Mouse (Mus musculus): ENCODE measurements around the gene Tada3. TPM values are rescaled to one million over a fixed set of nuclear protein-coding genes. Genes with fewer than 3 reads are reported as not detected.
"Not testable (repeated sequence)": the region's sequence is repeated elsewhere in the genome, so short reads cannot be mapped to it uniquely, and the experiment has no call there.

Tada3 gene
- polyA plus RNA-seq, 1 experiment from 2014 or later = 82.2 TPM

DNA sequence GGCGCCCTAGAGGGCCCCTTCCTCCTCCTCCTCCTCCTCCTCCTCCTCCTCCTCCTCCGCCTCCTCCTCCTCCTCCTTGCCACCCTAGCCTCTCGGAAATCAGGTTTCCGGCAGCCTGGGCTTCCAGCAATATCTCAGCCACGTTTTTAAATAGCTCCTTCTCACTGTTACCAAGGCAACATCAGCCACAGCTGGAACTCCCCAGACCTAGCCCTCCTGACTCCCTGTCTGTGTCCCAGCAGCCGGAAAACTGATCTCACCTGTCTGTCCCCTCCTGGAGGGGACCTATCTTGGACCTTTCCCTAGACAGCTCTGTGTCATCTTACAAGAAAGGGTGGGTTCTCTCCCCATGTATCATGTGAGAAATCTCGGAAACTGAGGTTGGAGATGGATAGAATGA, 35.4 kb downstream of the Tada3 start:
- ATAC-seq = peak; percentile 54; the same call in 1 of the 2 replicates

DNA sequence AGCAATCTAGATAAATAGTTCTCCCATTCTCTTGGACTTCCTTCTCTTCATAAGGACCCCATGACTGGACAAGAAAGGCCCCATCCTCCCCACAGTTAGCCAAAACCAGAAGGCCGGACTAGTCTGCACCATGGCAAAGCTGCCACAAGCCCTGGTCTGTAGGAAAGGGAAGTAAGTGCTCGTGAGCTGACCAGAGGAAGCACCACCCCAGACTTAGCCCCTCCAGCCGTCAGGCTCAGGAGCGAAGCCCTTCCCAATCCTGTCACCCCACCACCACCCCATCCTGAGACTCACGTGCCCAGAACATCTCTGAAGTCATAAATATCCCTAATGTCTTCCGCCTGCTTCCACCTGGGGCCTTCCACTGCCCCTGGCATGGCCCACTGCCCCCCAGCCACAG, 36.1 kb downstream of the Tada3 start:
- peak overlapping the region; percentile 17; the same call in 1 of the 2 replicates for H3K27ac ChIP-seq (ENCODE audit: low read length)
- 0 out of 2 replicates have a peak overlapping the region, but pooled peaks have one; percentile 8 for H3K9ac ChIP-seq (ENCODE audit: low read depth, low read length)

More for the DNA sequence above, 35.4 kb downstream of the Tada3 start:
- 49% methylated on average over 4 of the region's 7 CpGs for WGBS
- peak overlapping the region; percentile 52 for H3K9ac ChIP-seq (ENCODE audit: low read depth, low read length)
- peaks cover 18% of the 10 kb centered on the region for H3K4me1 ChIP-seq (ENCODE audit: control insufficient read depth, insufficient read depth, low read length)
- peak overlapping the region; percentile 35 for H3K27ac ChIP-seq (ENCODE audit: low read length)
- no peaks in the 10 kb centered on the region for H3K9me3 ChIP-seq (replicated peaks; ENCODE audit: control insufficient read depth, low read length, poor library complexity, severe bottlenecking)
- no peaks in the 10 kb centered on the region for H3K27me3 ChIP-seq (ENCODE audit: control insufficient read depth, insufficient read depth, low read depth, low read length)
- no peaks in the 10 kb centered on the region; the same call in none of the 2 replicates for H3K36me3 ChIP-seq (ENCODE audit: control insufficient read depth, insufficient read depth, low read length)
- H3K4me3 ChIP-seq (ENCODE audit: low read depth, low read length) = peak overlapping the region; percentile 67
- peak overlapping the region; percentile 78 for H3K4me2 ChIP-seq (ENCODE audit: low read length)

DNA sequence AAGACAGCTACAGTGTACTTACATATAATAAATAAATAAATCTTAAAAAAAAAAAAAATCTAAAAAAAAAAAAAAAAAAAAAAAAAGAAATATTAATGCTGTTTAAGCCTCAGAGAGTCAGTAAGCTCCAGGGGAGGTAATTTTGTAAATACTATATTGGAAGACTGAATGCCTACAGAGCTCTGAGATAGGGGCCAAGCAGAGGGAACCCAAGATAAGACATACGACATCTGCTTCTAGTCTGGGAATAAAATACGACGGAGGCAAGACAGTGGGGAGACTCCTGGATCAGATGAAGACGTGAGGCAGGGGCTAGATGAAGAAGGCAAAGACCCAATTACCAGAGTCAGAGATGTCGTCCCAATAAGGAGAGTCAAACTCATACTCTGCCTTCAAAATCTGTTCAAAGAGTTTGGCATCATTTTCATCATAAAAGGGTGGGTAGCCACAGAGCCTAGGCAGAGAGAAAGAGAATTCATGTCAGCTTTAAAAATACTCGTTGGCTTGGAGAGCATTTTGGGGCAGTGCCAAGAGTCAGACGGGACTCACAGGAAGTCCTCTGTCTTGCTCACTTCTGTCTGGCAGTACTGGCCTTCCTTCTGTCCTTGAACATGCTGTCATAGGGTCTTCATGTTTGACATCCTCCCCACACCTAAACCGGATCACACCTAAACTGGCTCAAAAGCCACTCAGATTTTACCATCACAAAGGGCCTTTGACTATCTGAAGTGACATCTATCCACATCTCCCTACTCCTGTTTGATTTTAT, 40.6 kb downstream of the Tada3 start:
- Histone ChIP-seq H3K27me3 (ENCODE audit: control insufficient read depth, insufficient read depth, low read depth, low read length) (no peaks in the 10 kb centered on the region), H3K36me3 (ENCODE audit: control insufficient read depth, insufficient read depth, low read length) (peaks cover 9% of the 10 kb centered on the region), H3K4me1 (ENCODE audit: control insufficient read depth, insufficient read depth, low read length) (peaks cover 6% of the 10 kb centered on the region; the same call in 1 of the 2 replicates), H3K4me2 (ENCODE audit: low read length) (no peak overlapping the region), H3K27ac (ENCODE audit: low read length) (no peak overlapping the region), H3K9me3 (replicated peaks; ENCODE audit: control insufficient read depth, low read length, poor library complexity, severe bottlenecking) (no peaks in the 10 kb centered on the region), H3K4me3 (ENCODE audit: low read depth, low read length) (no peak overlapping the region), H3K9ac (ENCODE audit: low read depth, low read length) (no peak overlapping the region)
- WGBS = 76% methylated on average over 8 of the region's 8 CpGs
- no peak for ATAC-seq

More for the DNA sequence above, 36.1 kb downstream of the Tada3 start:
- H3K4me2 ChIP-seq (ENCODE audit: low read length) = peak overlapping the region; percentile 78
- H3K4me3 ChIP-seq (ENCODE audit: low read depth, low read length) = peak overlapping the region; percentile 1; the same call in 1 of the 2 replicates
- WGBS = 90% methylated on average over 6 of the region's 6 CpGs
- peaks cover 18% of the 10 kb centered on the region for H3K4me1 ChIP-seq (ENCODE audit: control insufficient read depth, insufficient read depth, low read length)
- H3K27me3 ChIP-seq (ENCODE audit: control insufficient read depth, insufficient read depth, low read depth, low read length) = no peaks in the 10 kb centered on the region
- H3K9me3 ChIP-seq (replicated peaks; ENCODE audit: control insufficient read depth, low read length, poor library complexity, severe bottlenecking) = no peaks in the 10 kb centered on the region
- ATAC-seq = no peak
- H3K36me3 ChIP-seq (ENCODE audit: control insufficient read depth, insufficient read depth, low read length) = no peaks in the 10 kb centered on the region; the same call in none of the 2 replicates

DNA sequence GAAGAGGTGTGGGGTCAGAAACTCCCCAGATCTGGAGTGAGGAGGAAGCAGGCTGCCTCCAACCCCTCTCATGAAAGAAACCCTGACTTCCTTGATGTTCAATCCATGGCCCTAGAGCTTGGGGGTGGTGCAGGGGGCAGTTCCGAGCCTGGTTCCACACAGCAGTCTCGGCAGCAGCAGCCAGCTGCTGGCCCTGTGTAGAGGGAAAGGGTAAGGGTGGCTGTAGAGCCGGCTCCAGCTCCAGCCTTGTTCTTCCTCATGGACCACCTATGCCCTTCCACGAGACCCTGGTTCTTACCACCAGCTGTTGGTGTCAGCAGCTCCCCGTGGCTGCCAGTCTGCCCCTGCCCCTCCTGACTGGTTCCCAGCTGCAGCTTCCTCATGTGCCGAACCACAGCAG, 43.5 kb downstream of the Tada3 start:
- Histone ChIP-seq H3K9me3 (replicated peaks; ENCODE audit: control insufficient read depth, low read length, poor library complexity, severe bottlenecking) (no peaks in the 10 kb centered on the region), H3K4me2 (ENCODE audit: low read length) (no peak overlapping the region), H3K4me3 (ENCODE audit: low read depth, low read length) (no peak overlapping the region), H3K9ac (ENCODE audit: low read depth, low read length) (no peak overlapping the region), H3K27ac (ENCODE audit: low read length) (no peak overlapping the region), H3K4me1 (ENCODE audit: control insufficient read depth, insufficient read depth, low read length) (no peaks in the 10 kb centered on the region), H3K27me3 (ENCODE audit: control insufficient read depth, insufficient read depth, low read depth, low read length) (no peaks in the 10 kb centered on the region), H3K36me3 (ENCODE audit: control insufficient read depth, insufficient read depth, low read length) (peaks cover 9% of the 10 kb centered on the region; the same call in 1 of the 2 replicates)
- 78% methylated on average over 6 of the region's 6 CpGs for WGBS
- ATAC-seq = no peak

DNA sequence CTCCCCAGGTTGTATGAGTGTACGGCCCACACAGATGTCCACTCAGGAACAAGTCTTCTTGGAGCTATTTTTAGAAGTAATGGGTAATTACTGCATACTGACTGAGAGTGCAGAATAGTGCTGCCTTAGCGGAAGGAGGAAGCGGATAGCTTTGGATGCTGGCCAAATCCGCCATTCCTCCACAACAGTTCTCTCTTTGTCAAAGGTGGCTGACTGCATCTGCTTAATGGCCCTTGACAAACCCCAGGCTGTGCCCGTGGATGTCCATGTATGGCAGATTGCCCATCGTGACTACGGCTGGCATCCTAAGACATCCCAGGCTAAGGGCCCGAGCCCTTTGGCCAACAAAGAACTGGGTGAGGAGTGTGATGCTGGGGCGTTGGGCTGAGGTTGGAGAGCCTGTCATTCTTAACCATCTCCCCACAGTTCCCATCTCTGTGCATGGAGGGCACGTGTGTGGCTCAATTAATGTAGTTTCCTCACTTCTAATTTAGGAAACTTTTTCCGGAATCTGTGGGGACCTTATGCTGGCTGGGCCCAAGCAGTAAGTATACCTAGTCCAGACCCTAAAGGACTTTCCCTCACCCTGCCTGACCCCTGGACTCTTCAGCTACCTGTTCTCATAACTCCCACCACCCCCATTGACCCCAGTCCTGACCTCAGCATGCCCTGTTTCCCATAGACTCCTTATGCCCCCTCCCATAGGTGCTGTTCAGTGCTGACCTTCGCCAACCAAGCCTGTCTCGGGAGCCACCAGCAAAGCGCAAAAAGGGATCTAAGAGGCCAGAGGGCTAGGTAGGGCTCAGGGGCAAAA, 44.3 kb downstream of the Tada3 start:
- H3K4me3 ChIP-seq (ENCODE audit: low read depth, low read length) = no peak overlapping the region
- H3K27ac ChIP-seq (ENCODE audit: low read length) = peak overlapping the region; percentile 44
- H3K9ac ChIP-seq (ENCODE audit: low read depth, low read length) = no peak overlapping the region
- no peaks in the 10 kb centered on the region for H3K9me3 ChIP-seq (replicated peaks; ENCODE audit: control insufficient read depth, low read length, poor library complexity, severe bottlenecking)
- no peaks in the 10 kb centered on the region for H3K4me1 ChIP-seq (ENCODE audit: control insufficient read depth, insufficient read depth, low read length)
- H3K4me2 ChIP-seq (ENCODE audit: low read length) = no peak overlapping the region
- peaks cover 9% of the 10 kb centered on the region; the same call in 1 of the 2 replicates for H3K36me3 ChIP-seq (ENCODE audit: control insufficient read depth, insufficient read depth, low read length)
- no peaks in the 10 kb centered on the region for H3K27me3 ChIP-seq (ENCODE audit: control insufficient read depth, insufficient read depth, low read depth, low read length)
- 72% methylated on average over 14 of the region's 14 CpGs for WGBS
- ATAC-seq = peak; percentile 38

DNA sequence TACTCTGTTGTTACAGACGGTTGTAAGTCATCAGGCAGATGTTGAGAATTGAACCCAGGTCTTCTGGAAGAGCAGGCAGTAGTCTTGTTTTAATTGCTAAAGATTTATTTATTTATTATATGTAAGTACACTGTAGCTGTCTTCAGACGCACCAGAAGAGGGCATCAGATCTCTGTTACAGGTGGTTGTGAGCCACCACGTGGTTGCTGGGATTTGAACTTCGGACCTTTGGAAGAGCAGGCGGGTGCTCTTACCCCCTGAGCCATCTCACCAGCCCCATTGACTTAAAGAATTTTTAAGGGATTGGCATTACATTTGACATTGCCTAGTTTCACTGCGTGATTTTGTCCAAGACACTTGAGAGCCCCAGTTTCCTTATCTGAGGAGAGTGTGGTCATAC, 44.9 kb downstream of the Tada3 start:
- not testable (repeated sequence) for ATAC-seq; H3K9me3 ChIP-seq (replicated peaks; ENCODE audit: control insufficient read depth, low read length, poor library complexity, severe bottlenecking); H3K4me3 ChIP-seq (ENCODE audit: low read depth, low read length); H3K4me1 ChIP-seq (ENCODE audit: control insufficient read depth, insufficient read depth, low read length); H3K36me3 ChIP-seq (ENCODE audit: control insufficient read depth, insufficient read depth, low read length); H3K9ac ChIP-seq (ENCODE audit: low read depth, low read length); H3K27me3 ChIP-seq (ENCODE audit: control insufficient read depth, insufficient read depth, low read depth, low read length); H3K27ac ChIP-seq (ENCODE audit: low read length); H3K4me2 ChIP-seq (ENCODE audit: low read length)
- WGBS = 72% methylated on average over 6 of the region's 6 CpGs

DNA sequence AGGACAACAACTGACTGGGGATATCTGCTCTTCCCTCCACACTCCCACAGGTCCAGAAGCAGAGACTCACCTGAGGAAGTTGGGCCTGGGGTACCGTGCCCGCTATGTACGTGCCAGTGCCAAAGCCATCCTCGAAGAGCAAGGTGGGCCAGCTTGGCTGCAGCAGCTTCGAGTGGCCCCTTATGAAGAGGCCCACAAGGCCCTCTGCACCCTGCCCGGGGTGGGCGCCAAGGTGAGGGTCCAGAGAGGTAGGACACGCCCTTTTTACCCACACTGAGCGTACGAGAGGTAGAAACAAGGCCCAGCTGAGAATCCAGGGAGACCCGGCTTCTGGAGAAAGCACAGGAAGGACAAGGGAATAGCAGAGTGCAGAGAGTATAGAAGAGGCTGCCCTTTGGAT, 46.0 kb downstream of the Tada3 start:
- no peaks in the 10 kb centered on the region for H3K9me3 ChIP-seq (replicated peaks; ENCODE audit: control insufficient read depth, low read length, poor library complexity, severe bottlenecking)
- H3K4me2 ChIP-seq (ENCODE audit: low read length) = no peak overlapping the region
- no peak overlapping the region for H3K4me3 ChIP-seq (ENCODE audit: low read depth, low read length)
- ATAC-seq = no peak
- WGBS = 93% methylated on average over 11 of the region's 11 CpGs
- no peaks in the 10 kb centered on the region for H3K27me3 ChIP-seq (ENCODE audit: control insufficient read depth, insufficient read depth, low read depth, low read length)
- 0 out of 2 replicates have a peak, but pooled peaks cover 9% of the 10 kb centered on the region for H3K36me3 ChIP-seq (ENCODE audit: control insufficient read depth, insufficient read depth, low read length)
- H3K4me1 ChIP-seq (ENCODE audit: control insufficient read depth, insufficient read depth, low read length) = peaks cover 8% of the 10 kb centered on the region
- H3K9ac ChIP-seq (ENCODE audit: low read depth, low read length) = no peak overlapping the region
- no peak overlapping the region for H3K27ac ChIP-seq (ENCODE audit: low read length)

DNA sequence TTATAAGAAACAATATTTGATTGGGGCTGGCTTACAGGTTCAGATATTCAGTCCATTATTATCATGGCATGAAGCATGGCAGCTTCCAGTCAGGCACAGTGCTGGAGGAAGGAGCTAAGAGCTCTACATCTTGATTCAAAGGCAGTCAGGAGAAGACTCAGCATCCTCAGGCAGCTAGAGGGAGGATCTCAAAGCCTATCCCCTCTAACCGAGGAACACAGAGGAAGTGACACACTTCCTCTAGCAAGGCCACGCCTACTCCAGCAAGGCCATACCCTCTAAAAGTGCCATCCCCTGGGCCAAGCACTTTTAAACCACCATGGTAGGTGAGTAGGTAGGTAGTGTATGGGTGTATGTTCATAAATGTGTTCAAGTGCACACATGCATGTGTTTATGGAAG, 47.1 kb downstream of the Tada3 start:
- no peak overlapping the region for H3K4me2 ChIP-seq (ENCODE audit: low read length)
- H3K9ac ChIP-seq (ENCODE audit: low read depth, low read length) = no peak overlapping the region
- no peaks in the 10 kb centered on the region for H3K9me3 ChIP-seq (replicated peaks; ENCODE audit: control insufficient read depth, low read length, poor library complexity, severe bottlenecking)
- H3K27ac ChIP-seq (ENCODE audit: low read length) = no peak overlapping the region
- 56% methylated on average over 2 of the region's 2 CpGs for WGBS
- H3K27me3 ChIP-seq (ENCODE audit: control insufficient read depth, insufficient read depth, low read depth, low read length) = no peaks in the 10 kb centered on the region
- peaks cover 13% of the 10 kb centered on the region for H3K4me1 ChIP-seq (ENCODE audit: control insufficient read depth, insufficient read depth, low read length)
- no peak overlapping the region for H3K4me3 ChIP-seq (ENCODE audit: low read depth, low read length)
- H3K36me3 ChIP-seq (ENCODE audit: control insufficient read depth, insufficient read depth, low read length) = no peaks in the 10 kb centered on the region
- no peak for ATAC-seq

DNA sequence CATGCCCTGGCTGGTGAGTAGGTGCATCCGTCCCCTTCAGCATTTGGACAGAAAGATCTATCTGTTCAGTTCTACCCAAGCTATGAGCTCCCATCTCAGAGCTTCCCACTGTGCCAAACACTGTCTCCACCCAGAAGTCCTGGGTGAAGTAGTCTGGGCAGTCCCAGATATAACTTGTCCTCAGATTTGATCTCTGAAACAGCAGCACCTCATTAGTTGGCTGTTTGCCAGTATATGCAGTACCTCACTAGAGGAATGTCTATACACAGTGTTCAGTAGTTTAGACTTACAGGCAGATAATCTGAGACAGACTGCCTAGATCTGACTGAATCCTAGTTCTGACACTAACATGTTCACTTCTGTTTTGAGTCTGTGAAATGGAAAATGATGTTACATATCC, 48.3 kb downstream of the Tada3 start:
- H3K27me3 ChIP-seq (ENCODE audit: control insufficient read depth, insufficient read depth, low read depth, low read length) = no peaks in the 10 kb centered on the region
- H3K9me3 ChIP-seq (replicated peaks; ENCODE audit: control insufficient read depth, low read length, poor library complexity, severe bottlenecking) = no peaks in the 10 kb centered on the region
- peaks cover 15% of the 10 kb centered on the region for H3K4me1 ChIP-seq (ENCODE audit: control insufficient read depth, insufficient read depth, low read length)
- H3K9ac ChIP-seq (ENCODE audit: low read depth, low read length) = no peak overlapping the region
- no peak overlapping the region for H3K4me3 ChIP-seq (ENCODE audit: low read depth, low read length)
- H3K27ac ChIP-seq (ENCODE audit: low read length) = no peak overlapping the region
- 100% methylated on average over 1 of the region's 1 CpGs for WGBS
- ATAC-seq = no peak
- no peak overlapping the region for H3K4me2 ChIP-seq (ENCODE audit: low read length)
- 0 out of 2 replicates have a peak, but pooled peaks cover under 1% of the 10 kb centered on the region for H3K36me3 ChIP-seq (ENCODE audit: control insufficient read depth, insufficient read depth, low read length)

Measured in midbrain, embryonic 16.5 days (tissue).